Mouse (Mus musculus): ENCODE data around the gene AC170998.1.

DNA sequence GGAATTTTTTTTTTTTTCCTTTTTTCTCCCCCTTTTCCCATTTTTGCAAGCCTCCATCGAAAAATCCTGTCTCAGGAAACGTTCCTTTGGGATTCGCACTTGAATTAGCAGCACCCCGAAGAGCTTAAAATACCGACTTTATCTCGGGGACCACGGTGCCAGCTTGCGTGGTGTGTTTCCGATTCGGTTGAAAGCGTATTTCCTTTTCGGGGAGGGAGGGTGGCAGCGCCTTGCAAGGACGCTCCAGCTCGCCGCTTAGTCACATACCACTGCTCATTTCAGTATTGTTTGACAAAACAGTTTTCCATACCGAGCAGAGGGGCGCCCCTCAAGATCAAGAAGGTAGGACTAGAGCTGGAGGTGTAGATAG lies 33.6 kb upstream of the AC170998.1 start:
- TF ChIP-seq CTCF (IDR thresholded peaks at IDR 0.05; ENCODE audit: borderline replicate concordance, insufficient read depth, low read length) (no peak), POLR2A (IDR thresholded peaks at IDR 0.05; ENCODE audit: low read depth, low read length) (no peak)

Data from embryonic fibroblast, embryonic 13.5 days (primary cell).